Mouse (Mus musculus): Measurements from ENCODE around the gene Daam1.

- TF ChIP-seq POLR2A (IDR thresholded peaks at IDR 0.05; ENCODE audit: insufficient read length, low read depth) = no peak
- no peak for TF ChIP-seq MYOD1 (IDR thresholded peaks at IDR 0.05; ENCODE audit: control insufficient read depth in 1 of 3, insufficient read length in 2 of 3, low read depth in 2 of 3)
- TF ChIP-seq E2F4 (IDR thresholded peaks at IDR 0.05; ENCODE audit: insufficient read depth) = no peak
- TF ChIP-seq MAX (IDR thresholded peaks at IDR 0.05; ENCODE audit: low read depth) = no peak
- no peak for TF ChIP-seq TCF12 (IDR thresholded peaks at IDR 0.05; ENCODE audit: insufficient read depth, poor library complexity, severe bottlenecking)
Observed at GRCm38 (mm10) chr12:71904310-71904709, 73.4 kb downstream of the Daam1 start.
